Mouse (Mus musculus): ENCODE data around the gene Fam240b. TPM values are rescaled to one million over a fixed set of nuclear protein-coding genes. Genes with fewer than 3 reads are reported as not detected.

The Fam240b gene
- 0.31 TPM in 1 of 2 replicates, not detected in the other for polyA plus RNA-seq (2014; fragmentation: Nextera tagmentation; extraction: Ambion mirVana)

- ATAC-seq (ENCODE audit: low read depth): no peak
- 80% methylated on average over 6 of the region's 6 CpGs for WGBS
- no peaks in the 10 kb centered on the region for H3K9me3 ChIP-seq (ENCODE audit: control insufficient read depth, low read length)
Observed at GRCm38 (mm10) chr13:64497692-64498091, at the start of gene Fam240b. Fam240b (minus strand) TSS chr13:64497792.

GRCm38 (mm10) chr13:64530139-64530538 is 32.5 kb upstream of the Fam240b start:
- Histone ChIP-seq H3K27me3 (ENCODE audit: control insufficient read depth, insufficient read depth, low read length) (no peaks in the 10 kb centered on the region), H3K36me3 (ENCODE audit: control insufficient read depth, insufficient read depth, low read length) (no peaks in the 10 kb centered on the region), H3K9me3 (ENCODE audit: control insufficient read depth, low read length) (no peaks in the 10 kb centered on the region), H3K4me2 (ENCODE audit: low read depth, low read length) (no peak overlapping the region), H3K9ac (replicated peaks; ENCODE audit: low read depth, low read length) (no peak overlapping the region), H3K4me3 (ENCODE audit: low read depth, low read length) (no peak overlapping the region), H3K27ac (ENCODE audit: low read depth, low read length) (no peak overlapping the region), H3K4me1 (ENCODE audit: control insufficient read depth, insufficient read depth, low read length) (no peaks in the 10 kb centered on the region)
- ATAC-seq (ENCODE audit: low read depth): peak; percentile 77
- WGBS: 53% methylated on average over 5 of the region's 5 CpGs

More at GRCm38 (mm10) chr13:64497692-64498091, at the start of gene Fam240b:
- Histone ChIP-seq H3K9ac (replicated peaks; ENCODE audit: low read depth, low read length) (no peak within 1 kb of the TSS), H3K36me3 (ENCODE audit: control insufficient read depth, insufficient read depth, low read length) (no peaks in the 10 kb centered on the region), H3K27ac (ENCODE audit: low read depth, low read length) (no peak within 1 kb of the TSS), H3K4me3 (ENCODE audit: low read depth, low read length) (no peak within 1 kb of the TSS), H3K4me1 (ENCODE audit: control insufficient read depth, insufficient read depth, low read length) (no peaks in the 10 kb centered on the region), H3K27me3 (ENCODE audit: control insufficient read depth, insufficient read depth, low read length) (no peaks in the 10 kb centered on the region), H3K4me2 (ENCODE audit: low read depth, low read length) (no peak within 1 kb of the TSS)

DNA sequence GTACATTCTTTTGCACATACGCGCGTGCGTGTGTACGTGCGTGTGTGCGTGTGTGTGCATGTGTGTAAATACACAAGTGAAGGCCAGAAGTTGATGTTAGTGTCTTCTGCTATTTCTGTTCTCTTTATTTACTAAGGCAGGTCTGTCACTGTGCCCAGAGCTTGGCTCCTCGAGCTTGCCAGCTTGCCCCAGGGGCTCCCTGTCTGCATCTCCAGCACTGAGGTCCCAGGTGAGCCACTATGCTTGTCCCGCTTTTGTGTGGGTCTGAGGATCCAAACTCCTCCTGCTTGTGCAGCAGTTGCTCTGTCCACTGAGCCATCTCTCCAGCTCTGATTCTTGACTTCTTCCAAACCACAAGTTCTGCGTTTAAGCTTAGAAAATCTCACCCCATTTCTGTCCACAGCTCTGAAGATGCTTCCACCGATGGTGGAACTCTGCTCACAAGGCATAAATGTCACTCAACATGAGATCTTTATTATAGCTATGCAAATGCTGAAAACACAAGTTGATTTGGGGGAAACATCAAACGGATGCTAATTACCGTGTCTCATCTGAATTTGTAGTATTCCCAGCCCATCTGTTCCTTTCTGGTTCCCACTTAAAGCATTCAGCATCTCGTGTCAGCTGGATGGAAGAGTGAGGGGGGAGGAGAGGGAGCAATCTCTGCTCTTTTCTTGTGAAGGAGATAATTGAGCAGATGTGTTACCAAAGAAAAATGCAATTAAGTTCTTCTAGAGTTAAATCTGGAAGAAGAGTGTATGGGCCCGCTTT is 29.1 kb upstream of the Fam240b start:
- no peak overlapping the region for H3K4me3 ChIP-seq (ENCODE audit: low read depth, low read length)
- no peak overlapping the region for H3K9ac ChIP-seq (replicated peaks; ENCODE audit: low read depth, low read length)
- no peaks in the 10 kb centered on the region for H3K4me1 ChIP-seq (ENCODE audit: control insufficient read depth, insufficient read depth, low read length)
- H3K27me3 ChIP-seq (ENCODE audit: control insufficient read depth, insufficient read depth, low read length): no peaks in the 10 kb centered on the region
- no peaks in the 10 kb centered on the region for H3K36me3 ChIP-seq (ENCODE audit: control insufficient read depth, insufficient read depth, low read length)
- ATAC-seq (ENCODE audit: low read depth): peak; percentile 73
- no peaks in the 10 kb centered on the region for H3K9me3 ChIP-seq (ENCODE audit: control insufficient read depth, low read length)
- 0 out of 2 replicates have a peak overlapping the region, but pooled peaks have one; percentile 6 for H3K27ac ChIP-seq (ENCODE audit: low read depth, low read length)
- H3K4me2 ChIP-seq (ENCODE audit: low read depth, low read length): no peak overlapping the region
- 70% methylated on average over 15 of the region's 15 CpGs for WGBS

DNA sequence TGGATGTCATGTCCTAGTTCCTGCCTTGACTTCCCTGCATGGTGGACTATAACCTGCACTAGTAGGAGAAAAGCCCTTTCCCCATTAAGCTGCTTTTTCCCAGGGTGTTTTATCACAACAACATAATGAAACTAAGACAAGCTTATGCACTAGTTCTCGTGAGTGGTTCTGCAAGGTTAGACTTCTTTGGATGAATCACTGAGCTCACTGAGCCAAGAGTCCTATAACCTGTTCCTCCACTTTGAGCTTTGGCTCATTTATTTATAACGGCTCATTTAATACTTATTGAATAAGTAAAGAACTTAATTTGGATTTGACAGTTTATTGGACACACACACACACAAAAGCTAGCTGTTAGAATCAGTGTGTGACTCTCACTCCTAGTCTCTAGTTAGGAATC is 16.7 kb upstream of the Fam240b start:
- H3K36me3 ChIP-seq (ENCODE audit: control insufficient read depth, insufficient read depth, low read length): no peaks in the 10 kb centered on the region
- 79% methylated on average over 2 of the region's 2 CpGs for WGBS
- no peak overlapping the region for H3K4me2 ChIP-seq (ENCODE audit: low read depth, low read length)
- H3K27me3 ChIP-seq (ENCODE audit: control insufficient read depth, insufficient read depth, low read length): no peaks in the 10 kb centered on the region
- no peaks in the 10 kb centered on the region for H3K4me1 ChIP-seq (ENCODE audit: control insufficient read depth, insufficient read depth, low read length)
- no peak for ATAC-seq (ENCODE audit: low read depth)
- no peak overlapping the region for H3K9ac ChIP-seq (replicated peaks; ENCODE audit: low read depth, low read length)
- no peak overlapping the region for H3K4me3 ChIP-seq (ENCODE audit: low read depth, low read length)
- H3K27ac ChIP-seq (ENCODE audit: low read depth, low read length): no peak overlapping the region
- H3K9me3 ChIP-seq (ENCODE audit: control insufficient read depth, low read length): no peaks in the 10 kb centered on the region

DNA sequence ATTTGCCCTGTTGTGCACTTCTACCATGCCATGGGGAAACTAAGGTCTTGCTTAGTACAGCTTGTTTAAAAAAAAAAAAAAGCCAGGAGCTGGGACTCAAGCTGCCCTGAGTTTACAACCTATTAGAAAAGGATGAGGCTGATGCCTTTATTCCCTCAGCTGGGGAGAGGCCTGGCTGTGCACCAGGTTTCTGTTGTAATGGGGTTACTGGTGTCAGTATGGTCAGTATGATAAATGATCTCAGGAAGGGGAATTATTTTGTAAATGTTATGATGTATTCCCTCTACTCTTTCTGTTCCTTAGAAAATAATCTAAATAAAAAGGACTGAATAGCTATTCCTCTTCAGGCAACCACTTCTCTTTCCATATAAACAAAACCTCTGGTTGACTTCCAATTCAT is 14.0 kb upstream of the Fam240b start:
- Histone ChIP-seq H3K9ac (replicated peaks; ENCODE audit: low read depth, low read length) (no peak overlapping the region), H3K4me1 (ENCODE audit: control insufficient read depth, insufficient read depth, low read length) (no peaks in the 10 kb centered on the region), H3K36me3 (ENCODE audit: control insufficient read depth, insufficient read depth, low read length) (no peaks in the 10 kb centered on the region), H3K27me3 (ENCODE audit: control insufficient read depth, insufficient read depth, low read length) (no peaks in the 10 kb centered on the region), H3K4me2 (ENCODE audit: low read depth, low read length) (no peak overlapping the region), H3K4me3 (ENCODE audit: low read depth, low read length) (no peak overlapping the region), H3K27ac (ENCODE audit: low read depth, low read length) (no peak overlapping the region), H3K9me3 (ENCODE audit: control insufficient read depth, low read length) (no peaks in the 10 kb centered on the region)
- ATAC-seq (ENCODE audit: low read depth): no peak

DNA sequence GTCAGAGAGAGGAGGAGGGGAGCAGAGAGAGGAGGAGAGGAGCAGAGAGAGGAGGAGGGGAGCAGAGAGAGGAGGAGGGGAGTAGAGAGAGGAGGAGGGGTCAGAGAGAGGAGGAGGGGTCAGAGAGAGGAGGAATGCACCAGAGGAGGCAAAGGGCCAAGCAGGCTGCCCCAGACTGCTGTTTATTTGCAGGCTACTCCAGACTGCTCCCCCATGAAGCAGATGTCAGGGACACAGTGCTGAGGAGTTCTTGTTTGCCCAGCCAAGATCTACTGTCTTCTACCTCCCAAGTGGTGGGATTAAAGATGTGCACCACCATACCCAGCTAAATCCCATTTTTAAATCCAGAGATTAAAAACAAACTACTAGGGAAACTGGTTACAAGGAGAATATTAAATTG is 9.8 kb upstream of the Fam240b start:
- Histone ChIP-seq H3K4me3 (ENCODE audit: low read depth, low read length) (no peak overlapping the region), H3K27ac (ENCODE audit: low read depth, low read length) (no peak overlapping the region), H3K9ac (replicated peaks; ENCODE audit: low read depth, low read length) (no peak overlapping the region), H3K27me3 (ENCODE audit: control insufficient read depth, insufficient read depth, low read length) (no peaks in the 10 kb centered on the region), H3K4me2 (ENCODE audit: low read depth, low read length) (no peak overlapping the region), H3K4me1 (ENCODE audit: control insufficient read depth, insufficient read depth, low read length) (no peaks in the 10 kb centered on the region), H3K9me3 (ENCODE audit: control insufficient read depth, low read length) (no peaks in the 10 kb centered on the region), H3K36me3 (ENCODE audit: control insufficient read depth, insufficient read depth, low read length) (no peaks in the 10 kb centered on the region)
- ATAC-seq (ENCODE audit: low read depth): no peak

DNA sequence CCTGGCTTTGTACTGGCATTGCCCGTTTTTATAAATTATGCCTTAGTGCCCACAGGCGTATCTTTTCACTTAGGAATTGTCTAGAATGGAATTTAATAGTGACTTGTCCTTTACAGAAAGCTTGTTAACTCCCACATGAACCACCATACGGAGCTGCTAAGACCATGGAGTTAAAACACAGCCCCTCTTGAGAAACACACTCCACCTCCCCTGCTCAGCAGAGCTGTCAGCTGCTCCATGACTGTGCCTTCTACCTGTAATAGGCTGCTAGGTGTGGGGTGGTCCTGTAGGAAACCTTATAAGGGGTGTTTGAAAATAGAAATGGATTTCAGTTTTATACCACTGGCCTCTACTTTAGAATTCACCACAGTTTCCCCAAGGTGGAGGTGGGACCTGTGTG is 5.2 kb upstream of the Fam240b start:
- no peak overlapping the region for H3K27ac ChIP-seq (ENCODE audit: low read depth, low read length)
- no peaks in the 10 kb centered on the region for H3K4me1 ChIP-seq (ENCODE audit: control insufficient read depth, insufficient read depth, low read length)
- H3K4me3 ChIP-seq (ENCODE audit: low read depth, low read length): no peak overlapping the region
- ATAC-seq (ENCODE audit: low read depth): no peak
- H3K4me2 ChIP-seq (ENCODE audit: low read depth, low read length): no peak overlapping the region
- H3K9me3 ChIP-seq (ENCODE audit: control insufficient read depth, low read length): no peaks in the 10 kb centered on the region
- H3K27me3 ChIP-seq (ENCODE audit: control insufficient read depth, insufficient read depth, low read length): no peaks in the 10 kb centered on the region
- 89% methylated on average over 3 of the region's 3 CpGs for WGBS
- no peaks in the 10 kb centered on the region for H3K36me3 ChIP-seq (ENCODE audit: control insufficient read depth, insufficient read depth, low read length)
- H3K9ac ChIP-seq (replicated peaks; ENCODE audit: low read depth, low read length): no peak overlapping the region

DNA sequence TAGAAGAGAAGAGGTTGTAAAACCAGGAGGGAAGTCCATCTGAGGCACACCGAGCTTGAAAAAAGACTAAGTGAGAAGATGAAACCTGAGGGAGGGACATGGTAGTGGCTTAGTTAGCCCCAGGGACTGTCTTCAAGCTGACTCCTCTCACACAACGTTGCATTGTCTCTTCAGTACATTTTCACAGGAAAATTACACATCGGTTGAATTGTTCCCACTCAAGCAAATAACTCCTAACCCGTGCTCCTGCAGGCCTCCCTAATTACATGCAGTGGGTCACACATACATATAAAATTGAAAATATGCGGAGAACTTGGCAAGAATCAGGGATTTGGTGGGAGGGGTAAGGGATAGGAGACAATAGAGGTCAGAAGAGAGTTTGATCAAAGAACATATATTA is 4.0 kb downstream of the Fam240b start:
- Histone ChIP-seq H3K4me2 (ENCODE audit: low read depth, low read length) (no peak overlapping the region), H3K4me3 (ENCODE audit: low read depth, low read length) (no peak overlapping the region), H3K9ac (replicated peaks; ENCODE audit: low read depth, low read length) (no peak overlapping the region), H3K27me3 (ENCODE audit: control insufficient read depth, insufficient read depth, low read length) (no peaks in the 10 kb centered on the region), H3K36me3 (ENCODE audit: control insufficient read depth, insufficient read depth, low read length) (no peaks in the 10 kb centered on the region), H3K27ac (ENCODE audit: low read depth, low read length) (no peak overlapping the region), H3K9me3 (ENCODE audit: control insufficient read depth, low read length) (no peaks in the 10 kb centered on the region), H3K4me1 (ENCODE audit: control insufficient read depth, insufficient read depth, low read length) (no peaks in the 10 kb centered on the region)
- no peak for ATAC-seq (ENCODE audit: low read depth)
- WGBS: 68% methylated on average over 5 of the region's 5 CpGs

- H3K36me3 ChIP-seq (ENCODE audit: control insufficient read depth, insufficient read depth, low read length): no peaks in the 10 kb centered on the region
- H3K27me3 ChIP-seq (ENCODE audit: control insufficient read depth, insufficient read depth, low read length): no peaks in the 10 kb centered on the region
- H3K4me1 ChIP-seq (ENCODE audit: control insufficient read depth, insufficient read depth, low read length): no peaks in the 10 kb centered on the region
- 71% methylated on average over 6 of the region's 6 CpGs for WGBS
- no peak overlapping the region for H3K4me2 ChIP-seq (ENCODE audit: low read depth, low read length)
- no peak overlapping the region for H3K4me3 ChIP-seq (ENCODE audit: low read depth, low read length)
- no peaks in the 10 kb centered on the region for H3K9me3 ChIP-seq (ENCODE audit: control insufficient read depth, low read length)
- H3K9ac ChIP-seq (replicated peaks; ENCODE audit: low read depth, low read length): no peak overlapping the region
- no peak overlapping the region for H3K27ac ChIP-seq (ENCODE audit: low read depth, low read length)
- ATAC-seq (ENCODE audit: low read depth): no peak
Observed at GRCm38 (mm10) chr13:64489886-64490285, 7.7 kb downstream of the Fam240b start.

Data from neural tube, embryonic 14.5 days (tissue).